Comparison of ENCODE assay signal across 19 mouse cellular contexts in genomic region chr4:128683706-128684105, GRCm38 (mm10). TPM values are rescaled to one million over a fixed set of nuclear protein-coding genes. Genes with fewer than 3 reads are reported as not detected.
DNase-seq lines count a peak whose midpoint lies in the region; ATAC-seq and TF ChIP-seq lines count a peak whose summit lies in the region.
"Had no signal": no experiment of that assay in that cellular context is flagged by ENCODE, and none has a peak within 500 bp of the region (broad histone marks: within the 10 kb centered on the region; RNA-seq: fewer than 3 reads in every experiment).

No protein-coding gene starts in this region.

- peak overlapping the region; percentile 56; the same call in 1 of the 2 replicates for H3K27ac ChIP-seq in forebrain, embryonic 12.5 days
- no peak overlapping the region for H3K27ac ChIP-seq in forebrain, embryonic 16.5 days (ENCODE audit: low read length)
- peak overlapping the region; percentile 48; the same call in 1 of the 2 replicates for H3K27ac ChIP-seq in midbrain, embryonic 11.5 days (ENCODE audit: low read depth, low read length)
- no peak overlapping the region for H3K27ac ChIP-seq in midbrain, postnatal 0 days (ENCODE audit: low read depth, low read length)
- peak overlapping the region; percentile 63 for H3K27ac ChIP-seq in midbrain, embryonic 12.5 days (replicated peaks)
- H3K27ac ChIP-seq in neural tube, embryonic 15.5 days (replicated peaks), result peak overlapping the region; percentile 68
- H3K27ac ChIP-seq: embryonic facial prominence, embryonic 13.5 days; kidney, postnatal 0 days; stomach, postnatal 0 days had no signal

- H3K9ac ChIP-seq in forebrain, embryonic 12.5 days, result no peak overlapping the region
- H3K9ac ChIP-seq in forebrain, embryonic 16.5 days (replicated peaks; ENCODE audit: low read depth, low read length), result no peak overlapping the region
- H3K9ac ChIP-seq in midbrain, embryonic 11.5 days (ENCODE audit: low read length), result no peak overlapping the region
- H3K9ac ChIP-seq in midbrain, postnatal 0 days (replicated peaks; ENCODE audit: low read length, poor library complexity, severe bottlenecking), result no peak overlapping the region
- no peak overlapping the region for H3K9ac ChIP-seq in midbrain, embryonic 12.5 days (replicated peaks)
- no peak overlapping the region for H3K9ac ChIP-seq in neural tube, embryonic 15.5 days (replicated peaks)
- H3K9ac ChIP-seq: embryonic facial prominence, embryonic 13.5 days had no signal

- no peak for DNase-seq in midbrain, embryonic 11.5 days (ENCODE audit: low spot score, missing footprints)
- DNase-seq in midbrain, postnatal 0 days (ENCODE audit: low spot score), result no peak
- no peak for DNase-seq in layer of hippocampus, adult 9-11 months
- DNase-seq: adrenal gland, postnatal 14 days; cerebellum, postnatal 10 days; gastrocnemius, postnatal 10 days; heart, adult 11 months; kidney, adult 18-20 months; left cerebral cortex, postnatal 4 days; lung, adult 2 months had no signal

- 0 out of 2 replicates have a peak, but pooled peaks cover 2% of the 10 kb centered on the region for H3K9me3 ChIP-seq in forebrain, embryonic 12.5 days
- H3K9me3 ChIP-seq in forebrain, embryonic 16.5 days (ENCODE audit: control insufficient read depth, low read length), result no peaks in the 10 kb centered on the region
- no peaks in the 10 kb centered on the region for H3K9me3 ChIP-seq in midbrain, embryonic 11.5 days (ENCODE audit: control insufficient read depth, low read length)
- no peaks in the 10 kb centered on the region for H3K9me3 ChIP-seq in midbrain, postnatal 0 days (ENCODE audit: low read length)
- no peaks in the 10 kb centered on the region for H3K9me3 ChIP-seq in midbrain, embryonic 12.5 days
- no peaks in the 10 kb centered on the region for H3K9me3 ChIP-seq in neural tube, embryonic 15.5 days (replicated peaks)
- H3K9me3 ChIP-seq: embryonic facial prominence, embryonic 13.5 days had no signal

- H3K36me3 ChIP-seq in forebrain, embryonic 12.5 days (replicated peaks), result no peaks in the 10 kb centered on the region
- H3K36me3 ChIP-seq in forebrain, embryonic 16.5 days (ENCODE audit: control insufficient read depth, insufficient read depth), result no peaks in the 10 kb centered on the region
- H3K36me3 ChIP-seq in midbrain, embryonic 11.5 days (ENCODE audit: control insufficient read depth, insufficient read depth, low read length), result no peaks in the 10 kb centered on the region
- H3K36me3 ChIP-seq in midbrain, postnatal 0 days (ENCODE audit: insufficient read depth, low read length), result no peaks in the 10 kb centered on the region
- no peaks in the 10 kb centered on the region for H3K36me3 ChIP-seq in midbrain, embryonic 12.5 days
- no peaks in the 10 kb centered on the region for H3K36me3 ChIP-seq in neural tube, embryonic 15.5 days
- H3K36me3 ChIP-seq: embryonic facial prominence, embryonic 13.5 days had no signal

- TF ChIP-seq CTCF in midbrain, postnatal 0 days (IDR thresholded peaks at IDR 0.05), result no peak

- no peaks in the 10 kb centered on the region for H3K27me3 ChIP-seq in forebrain, embryonic 12.5 days
- H3K27me3 ChIP-seq in forebrain, embryonic 16.5 days (replicated peaks; ENCODE audit: control insufficient read depth, insufficient read depth, low read length), result no peaks in the 10 kb centered on the region
- no peaks in the 10 kb centered on the region for H3K27me3 ChIP-seq in midbrain, embryonic 11.5 days (ENCODE audit: control insufficient read depth, insufficient read depth, low read length)
- no peaks in the 10 kb centered on the region for H3K27me3 ChIP-seq in midbrain, postnatal 0 days (ENCODE audit: insufficient read depth, low read length)
- H3K27me3 ChIP-seq in midbrain, embryonic 12.5 days, result 0 out of 2 replicates have a peak, but pooled peaks cover 2% of the 10 kb centered on the region
- H3K27me3 ChIP-seq in neural tube, embryonic 15.5 days (replicated peaks), result no peaks in the 10 kb centered on the region
- H3K27me3 ChIP-seq: embryonic facial prominence, embryonic 13.5 days had no signal

- peaks cover 30% of the 10 kb centered on the region for H3K4me1 ChIP-seq in forebrain, embryonic 12.5 days
- H3K4me1 ChIP-seq in forebrain, embryonic 16.5 days (replicated peaks; ENCODE audit: control insufficient read depth, insufficient read depth, low read length), result peaks cover 13% of the 10 kb centered on the region
- peaks cover 2% of the 10 kb centered on the region; the same call in 1 of the 2 replicates for H3K4me1 ChIP-seq in midbrain, embryonic 11.5 days (ENCODE audit: control insufficient read depth, insufficient read depth, low read length)
- H3K4me1 ChIP-seq in midbrain, postnatal 0 days (ENCODE audit: insufficient read depth, low read length), result peaks cover 3% of the 10 kb centered on the region
- H3K4me1 ChIP-seq in midbrain, embryonic 12.5 days, result peaks cover 20% of the 10 kb centered on the region
- peaks cover 57% of the 10 kb centered on the region for H3K4me1 ChIP-seq in neural tube, embryonic 15.5 days

- WGBS in forebrain, embryonic 12.5 days, result 37% methylated on average over 3 of the region's 3 CpGs
- 18% methylated on average over 3 of the region's 3 CpGs for WGBS in forebrain, embryonic 16.5 days
- WGBS in midbrain, embryonic 11.5 days, result 45% methylated on average over 3 of the region's 3 CpGs
- 40% methylated on average over 3 of the region's 3 CpGs for WGBS in midbrain, postnatal 0 days
- 40% methylated on average over 3 of the region's 3 CpGs for WGBS in midbrain, embryonic 12.5 days
- 21% methylated on average over 3 of the region's 3 CpGs for WGBS in neural tube, embryonic 15.5 days

- H3K4me3 ChIP-seq in forebrain, embryonic 12.5 days (replicated peaks), result no peak overlapping the region
- no peak overlapping the region for H3K4me3 ChIP-seq in forebrain, embryonic 16.5 days (replicated peaks; ENCODE audit: low read length)
- H3K4me3 ChIP-seq in midbrain, embryonic 11.5 days (ENCODE audit: low read depth, low read length), result no peak overlapping the region
- H3K4me3 ChIP-seq in midbrain, postnatal 0 days (ENCODE audit: low read depth, low read length), result no peak overlapping the region
- H3K4me3 ChIP-seq in midbrain, embryonic 12.5 days, result no peak overlapping the region
- no peak overlapping the region for H3K4me3 ChIP-seq in neural tube, embryonic 15.5 days (replicated peaks)
- H3K4me3 ChIP-seq: embryonic facial prominence, embryonic 13.5 days had no signal

- no peak for ATAC-seq in forebrain, embryonic 12.5 days (ENCODE audit: low FRiP score)
- ATAC-seq in forebrain, embryonic 16.5 days, result no peak
- peak; percentile 38; the same call in 1 of the 2 replicates for ATAC-seq in midbrain, embryonic 11.5 days (ENCODE audit: low FRiP score)
- ATAC-seq in midbrain, postnatal 0 days (ENCODE audit: low FRiP score), result no peak
- ATAC-seq in midbrain, embryonic 12.5 days (ENCODE audit: low FRiP score, low read depth), result no peak
- no peak for ATAC-seq in neural tube, embryonic 15.5 days (ENCODE audit: low FRiP score)
- no peak for ATAC-seq in megakaryocyte progenitor cell, adult 5-6 weeks (replicated peaks; ENCODE audit: poor library complexity)
- ATAC-seq: CD4-positive, CD25-positive, alpha-beta regulatory T cell, adult 4 months had no signal

- no peak overlapping the region for H3K4me2 ChIP-seq in forebrain, embryonic 12.5 days
- H3K4me2 ChIP-seq in forebrain, embryonic 16.5 days (ENCODE audit: low read length), result no peak overlapping the region
- H3K4me2 ChIP-seq in midbrain, embryonic 11.5 days, result no peak overlapping the region
- no peak overlapping the region for H3K4me2 ChIP-seq in midbrain, postnatal 0 days (ENCODE audit: low read depth, low read length, poor library complexity, severe bottlenecking)
- H3K4me2 ChIP-seq in midbrain, embryonic 12.5 days (replicated peaks), result no peak overlapping the region
- no peak overlapping the region; the same call in 1 of the 2 replicates for H3K4me2 ChIP-seq in neural tube, embryonic 15.5 days
- H3K4me2 ChIP-seq: embryonic facial prominence, embryonic 13.5 days had no signal

RNA-seq across cellular contexts. Expression of gene Phc2, which starts 29.2 kb away (rescaled TPM):
- 56.1 and 148 TPM in 2 replicates for polyA plus RNA-seq in forebrain, embryonic 12.5 days (2016; fragmentation: Nextera tagmentation; extraction: Ambion mirVana)
- 33.2 and 34.9 TPM in 2 replicates for polyA plus RNA-seq in forebrain, embryonic 16.5 days (2015; fragmentation: Nextera tagmentation; extraction: Ambion mirVana)
- polyA plus RNA-seq in midbrain, embryonic 11.5 days (2014; fragmentation: Nextera tagmentation; extraction: Ambion mirVana), result 85.6 and 110 TPM in 2 replicates
- 64.3 and 66.1 TPM in 2 replicates for total RNA-seq in midbrain, postnatal 0 days (2014; rRNA removed)
- polyA plus RNA-seq in midbrain, postnatal 0 days (2015; fragmentation: Nextera tagmentation; extraction: Ambion mirVana), result 31.4 and 34.8 TPM in 2 replicates
- polyA plus RNA-seq in midbrain, embryonic 12.5 days (2016; fragmentation: Nextera tagmentation; extraction: Ambion mirVana), result 133 and 153 TPM in 2 replicates
- polyA plus RNA-seq in neural tube, embryonic 15.5 days (2015; fragmentation: Nextera tagmentation; extraction: Ambion mirVana), result 47.6 and 54.5 TPM in 2 replicates
- 28.0 and 35.0 TPM in 2 replicates for total RNA-seq in megakaryocyte progenitor cell, adult 5-6 weeks (2015)
- 13.9 and 21.2 TPM in 2 replicates for total RNA-seq in megakaryocyte progenitor cell, adult 5-6 weeks (2017)

Comparison
In these comparisons a context has a peak if more than half of its experiments do, and no peak if none do; other contexts are left out.
1. H3K27ac ChIP-seq: peak in forebrain, embryonic 12.5 days (single experiment), midbrain, embryonic 11.5 days (single experiment), midbrain, embryonic 12.5 days (single experiment) and neural tube, embryonic 15.5 days (single experiment); none in forebrain, embryonic 16.5 days (single experiment) and midbrain, postnatal 0 days (single experiment).